Mouse (Mus musculus): ENCODE data around the gene Gorab.

DNA sequence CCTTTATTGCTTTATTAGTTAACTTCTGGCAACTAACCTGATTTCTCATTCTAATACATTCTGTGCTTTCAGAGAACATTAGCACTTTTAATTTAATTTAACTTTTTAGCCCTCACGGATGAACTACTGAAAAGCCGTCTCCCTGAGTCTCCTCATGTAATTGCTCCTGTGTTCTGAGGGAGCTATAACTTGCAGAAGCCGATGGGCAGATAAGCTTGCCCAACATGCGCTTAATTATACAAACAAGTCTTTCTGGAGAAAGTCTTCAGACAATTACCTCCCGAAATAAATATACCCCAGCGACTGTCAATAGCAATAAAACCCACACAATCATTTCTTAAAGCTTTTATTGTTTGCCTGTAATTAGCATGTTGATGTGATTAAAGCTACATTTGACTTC, 45.7 kb downstream of the Gorab start:
- no peak for TF ChIP-seq CTCF (IDR thresholded peaks at IDR 0.05; ENCODE audit: low read depth)
- no peak for TF ChIP-seq EP300 (IDR thresholded peaks at IDR 0.05; ENCODE audit: low read depth)

Data from heart, postnatal 0 days (tissue).